Mouse (Mus musculus): ENCODE measurements around the gene Tal1.

Tal1 gene

DNA sequence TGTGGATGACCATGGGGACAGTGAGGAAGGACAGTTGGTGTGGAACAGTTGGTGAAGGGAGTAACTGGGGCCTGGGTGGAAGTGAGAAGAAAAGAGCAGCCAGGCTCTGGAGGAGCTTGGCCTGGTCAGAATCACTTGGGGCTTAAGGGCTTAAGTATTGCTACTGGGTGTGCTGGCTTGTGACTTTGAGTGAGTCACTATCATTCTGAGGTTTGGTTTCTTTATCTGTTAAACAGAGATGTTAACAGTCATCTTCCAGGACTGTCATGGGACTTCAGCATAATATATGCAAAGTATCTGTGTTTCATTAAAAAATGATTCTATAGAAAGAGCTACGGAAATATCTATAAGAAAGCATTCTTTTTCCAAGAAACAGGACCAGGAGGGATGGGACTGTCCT, 18.6 kb downstream of the Tal1 start:
- no peak for DNase-seq

DNA sequence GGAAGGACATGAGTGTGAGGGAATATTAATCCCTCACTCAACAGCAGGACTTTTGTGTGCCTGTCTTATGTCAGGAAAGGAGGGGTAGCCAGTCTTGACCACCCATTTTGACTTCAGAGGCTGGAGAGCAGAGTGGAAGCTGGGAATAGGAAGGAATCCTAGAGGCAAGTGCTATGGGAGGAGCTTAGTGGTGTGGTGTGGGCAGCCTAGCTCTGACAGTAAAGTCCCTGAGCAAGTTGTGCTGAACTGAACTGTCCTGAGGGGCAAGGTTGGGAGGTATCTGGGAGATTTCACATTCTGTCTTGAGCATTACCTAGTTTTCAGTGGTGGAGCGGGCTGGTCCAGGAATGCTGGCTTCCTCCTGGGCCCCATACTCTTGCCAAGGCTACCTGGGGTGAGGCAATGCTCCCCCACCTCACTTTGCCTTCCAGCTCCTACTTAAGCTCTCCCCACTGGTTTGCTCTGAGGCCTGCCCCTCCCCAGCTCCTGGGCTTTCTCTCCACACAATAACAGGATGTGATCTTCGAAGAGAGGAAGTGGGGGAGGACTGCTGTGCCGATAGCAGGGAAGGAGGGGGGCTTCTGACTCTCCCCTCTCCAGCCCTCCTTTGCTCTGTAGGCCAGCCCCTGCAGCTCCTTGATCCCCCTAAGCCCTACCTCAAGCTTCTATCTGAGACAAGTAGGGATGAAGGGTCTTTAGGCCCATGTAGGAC, 19.1 kb downstream of the Tal1 start:
- peak; percentile 49 for DNase-seq

- DNase-seq: no peak
Observed at GRCm38 (mm10) chr4:115078892-115079820, 22.9 kb downstream of the Tal1 start.

DNA sequence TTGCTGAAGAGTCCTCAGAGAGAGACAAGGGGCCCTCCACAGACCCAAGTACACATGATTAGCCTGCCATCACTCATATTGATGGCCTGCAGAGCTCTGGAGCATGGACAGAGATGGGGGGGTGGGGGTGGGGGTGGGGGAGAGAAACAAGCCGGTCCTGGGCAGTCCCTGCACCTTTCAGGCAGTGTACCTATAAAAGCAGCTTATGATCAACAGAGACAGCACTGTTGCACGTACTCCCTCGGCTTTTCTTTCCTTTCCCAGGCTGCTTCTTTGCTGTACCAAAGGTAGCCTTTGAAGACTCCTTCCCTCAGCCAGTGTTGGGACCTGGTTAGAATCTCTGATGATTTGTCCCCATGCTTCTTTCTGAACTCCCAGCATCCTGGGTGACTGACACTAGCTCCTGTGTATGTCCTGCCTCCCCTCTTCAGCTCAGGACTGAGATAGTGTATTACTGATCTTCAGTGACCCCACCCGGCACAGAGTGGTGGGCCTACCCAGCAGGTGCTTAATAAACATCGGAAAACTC, 23.7 kb downstream of the Tal1 start:
- DNase-seq: no peak

DNA sequence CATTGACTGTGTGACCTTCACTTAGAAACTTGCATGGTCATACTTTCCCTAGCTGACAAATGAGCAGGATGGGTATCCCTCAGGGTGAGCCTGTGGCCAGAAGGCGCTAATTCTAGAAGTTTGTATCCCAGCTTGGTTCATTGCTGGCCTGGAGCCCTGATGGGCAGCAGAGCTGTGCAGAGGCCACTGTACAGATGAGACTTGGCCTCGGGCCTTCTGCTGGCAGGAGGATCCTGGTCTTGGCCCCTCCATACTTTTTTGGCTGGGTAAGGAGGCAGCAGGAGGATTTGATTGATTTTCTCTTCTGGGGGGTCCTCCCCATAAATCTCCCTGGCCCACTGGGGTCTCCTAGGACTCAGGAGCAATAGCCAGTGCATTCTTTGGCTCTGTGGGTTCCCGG, 26.8 kb downstream of the Tal1 start:
- DNase-seq: no peak

DNA sequence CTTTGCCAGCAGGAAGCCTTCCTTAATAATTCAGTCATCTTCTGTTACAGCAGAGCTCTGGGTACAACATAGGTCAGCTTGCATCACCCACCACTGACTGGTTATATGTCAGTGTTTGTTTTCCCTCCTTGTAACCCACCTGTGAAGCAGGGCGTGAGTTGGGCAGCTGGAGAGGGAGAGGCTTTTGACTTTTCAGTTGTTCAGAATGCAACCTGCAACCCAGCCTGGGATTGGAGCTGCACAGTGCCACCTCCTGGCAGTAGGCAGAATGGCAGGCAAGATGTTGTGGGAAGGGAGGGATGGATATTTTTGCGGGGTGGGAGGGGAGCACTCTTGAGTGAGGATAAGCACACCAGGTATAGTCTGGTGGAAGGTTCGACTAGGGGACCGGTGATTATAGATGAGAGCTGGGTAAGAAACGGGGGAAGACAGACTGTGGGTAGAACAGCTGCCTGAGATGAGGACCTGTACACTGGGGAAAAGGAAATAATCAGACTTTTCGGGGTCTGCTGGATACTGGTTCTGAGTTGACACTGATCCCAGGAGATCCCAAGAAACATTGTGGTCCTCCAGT, 29.4 kb downstream of the Tal1 start:
- peak; percentile 54 for DNase-seq

DNA sequence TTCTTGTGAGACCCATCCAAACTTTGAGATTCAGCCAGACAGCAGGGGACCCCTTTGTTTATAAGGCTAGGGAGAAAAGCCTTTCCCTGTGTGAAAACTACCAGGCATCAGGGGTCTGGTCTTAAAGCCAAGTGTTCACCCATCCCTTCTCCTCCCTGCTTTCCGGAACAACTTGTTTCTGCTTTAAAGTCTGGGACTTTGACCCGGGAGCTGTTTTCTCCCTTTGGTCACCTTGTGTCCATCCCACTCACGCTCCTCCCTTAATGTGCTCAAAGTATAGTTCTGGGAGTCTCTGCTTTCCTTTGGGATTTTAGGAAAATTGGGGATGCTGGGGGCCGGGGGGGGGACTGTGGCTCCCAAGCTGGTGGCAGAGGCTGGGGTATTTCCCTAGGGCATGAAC, 30.0 kb downstream of the Tal1 start:
- no peak for DNase-seq

- DNase-seq: no peak
Observed at GRCm38 (mm10) chr4:115086763-115087415, 30.7 kb downstream of the Tal1 start.

- no peak for DNase-seq
Observed at GRCm38 (mm10) chr4:115088611-115089338, 32.5 kb downstream of the Tal1 start, which contains the start of gene Pdzk1ip1. TSS of gene Pdzk1ip1 (plus strand) at chr4:115088708.

DNA sequence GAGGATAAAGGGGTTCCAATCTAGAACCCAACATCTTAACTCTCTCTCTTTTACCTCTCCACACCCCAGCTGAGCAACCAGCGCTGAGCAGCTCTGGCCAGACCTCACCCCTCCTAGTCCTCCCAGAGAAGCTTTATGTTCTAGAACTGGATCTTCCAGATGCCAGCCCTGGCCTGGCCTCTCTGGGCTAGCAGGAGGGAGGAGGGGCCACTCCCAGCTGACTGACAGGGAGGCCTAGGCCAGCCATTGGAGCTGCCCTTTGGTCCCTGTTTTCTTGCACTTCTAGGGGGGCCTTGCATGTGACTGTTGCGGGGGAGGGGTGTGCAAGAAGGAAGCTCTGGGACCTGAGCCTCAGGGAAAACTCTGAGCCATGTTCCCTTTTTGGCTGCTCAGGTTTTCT, 34.4 kb downstream of the Tal1 start:
- no peak for DNase-seq

- DNase-seq: no peak
Observed at GRCm38 (mm10) chr4:115091806-115092205, 35.6 kb downstream of the Tal1 start.

GRCm38 (mm10) chr4:115093331-115093864, 37.2 kb downstream of the Tal1 start:
- DNase-seq: no peak

DNA sequence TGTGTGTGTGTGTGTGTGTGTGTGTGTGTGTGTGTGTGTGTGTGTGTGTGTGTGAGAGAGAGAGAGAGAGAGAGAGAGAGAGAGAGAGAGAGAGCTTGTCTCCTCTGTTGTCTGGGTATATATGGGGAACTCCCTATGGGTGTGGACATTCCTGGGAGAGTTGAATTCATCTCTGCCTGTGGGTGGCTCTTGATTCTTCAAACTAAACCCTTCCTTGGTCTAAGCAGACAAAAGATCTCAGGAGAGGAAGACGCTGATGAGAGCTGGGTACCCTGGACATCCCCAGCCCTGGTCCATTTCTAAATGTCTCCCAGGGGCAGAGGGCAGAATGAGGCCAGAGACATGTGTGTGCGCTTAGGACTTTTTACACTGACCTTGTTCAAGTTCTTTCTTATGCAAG, 37.8 kb downstream of the Tal1 start:
- no peak for DNase-seq

- no peak for DNase-seq
Observed at GRCm38 (mm10) chr4:115095671-115096434, 39.6 kb downstream of the Tal1 start.

GRCm38 (mm10) chr4:115096435-115097145, 40.4 kb downstream of the Tal1 start:
- DNase-seq: no peak

- DNase-seq: no peak
Observed at GRCm38 (mm10) chr4:115097146-115097496, 40.9 kb downstream of the Tal1 start.

- peak; percentile 36 for DNase-seq
Observed at GRCm38 (mm10) chr4:115101682-115102081, 45.5 kb downstream of the Tal1 start.

DNA sequence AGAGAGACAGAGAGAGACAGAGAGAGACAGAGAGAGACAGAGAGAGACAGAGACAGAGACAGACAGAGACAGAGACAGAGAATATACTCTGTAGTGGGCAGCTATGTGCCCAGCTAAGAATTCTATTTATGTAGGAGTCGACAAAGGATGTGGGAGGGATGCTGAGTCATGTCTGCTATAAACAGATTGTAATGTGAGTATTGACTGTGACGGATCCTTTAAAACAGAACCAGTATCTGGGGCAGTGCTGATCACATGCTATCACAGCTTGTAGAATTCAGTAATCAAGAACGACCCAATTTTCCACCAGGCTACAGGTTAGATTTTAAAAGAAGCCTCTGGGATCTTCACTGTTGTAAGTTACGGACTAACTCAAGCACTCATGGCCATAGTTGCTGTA, 47.3 kb downstream of the Tal1 start:
- DNase-seq: no peak

DNA sequence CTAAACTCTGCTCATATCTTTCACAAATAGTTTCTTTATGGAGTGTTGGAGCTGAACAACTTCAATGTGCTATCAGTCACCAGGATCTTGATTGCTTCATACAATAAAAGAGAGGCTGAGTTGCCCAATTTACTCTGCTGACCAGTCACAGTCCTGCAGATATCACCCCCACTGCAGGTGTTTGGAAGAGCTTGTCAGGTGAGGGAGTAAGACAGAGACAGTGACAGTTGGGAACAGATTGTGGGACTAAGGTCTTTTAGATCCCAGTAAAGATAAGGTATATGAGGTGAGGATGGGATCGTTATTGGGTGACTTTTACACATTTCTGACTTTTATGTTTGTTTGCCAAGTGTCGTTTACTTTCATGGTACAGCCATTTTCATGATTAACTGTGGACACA, 54.9 kb downstream of the Tal1 start:
- no peak for DNase-seq

- no peak for DNase-seq
Observed at GRCm38 (mm10) chr4:115113266-115113665, 57.0 kb downstream of the Tal1 start.

DNA sequence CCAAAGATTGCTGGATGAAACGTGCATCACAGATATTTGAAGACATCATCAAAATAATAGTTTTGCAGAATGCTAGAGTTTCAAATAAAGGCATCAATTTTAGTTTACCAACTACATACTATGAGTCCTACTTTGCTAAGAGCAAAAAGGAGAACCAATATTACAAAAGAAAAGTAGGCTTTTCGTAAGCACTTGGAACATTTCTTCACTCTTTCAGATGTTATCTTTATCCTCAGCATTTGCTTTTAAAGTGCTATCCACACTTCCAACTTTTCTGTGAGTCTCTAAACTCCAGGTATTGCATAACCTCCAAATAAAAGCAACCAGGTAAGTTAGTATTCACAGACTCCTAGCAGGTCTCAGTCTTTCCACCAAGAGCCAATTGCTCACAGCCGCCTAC, 63.4 kb downstream of the Tal1 start:
- no peak for DNase-seq
